Mouse (Mus musculus) thymus, adult 2 months (tissue): ENCODE measurements around the gene Pmepa1.

ENCODE experiments used
- CTCF ChIP-seq: fragments of 200-500 bp; IDR thresholded peaks from 2 replicates; pipeline ENCODE4 v1.5.1; 2012; ENCODE audit warnings: mild to moderate bottlenecking, control low read depth, low read length, moderate library complexity, borderline replicate concordance; ENCODE audit not compliant: control insufficient read depth, poor library complexity, insufficient read depth; ENCODE audit errors: extremely low read depth
- POLR2A ChIP-seq: fragments of 200-500 bp; IDR thresholded peaks from 2 replicates; pipeline ENCODE4 v1.6.1; 2012; ENCODE audit warnings: mild to moderate bottlenecking, low read length, control low read depth, moderate library complexity; ENCODE audit not compliant: control insufficient read depth, poor library complexity, insufficient read depth; ENCODE audit errors: extremely low read depth

- no peak for TF ChIP-seq CTCF
- TF ChIP-seq POLR2A = no peak
Measured at GRCm38 (mm10) chr2:173177481-173177880, 98.9 kb downstream of the Pmepa1 start.
